Mouse (Mus musculus): ENCODE results near the gene Abcf2.

The Abcf2 gene

GRCm38 (mm10) chr5:24577183-24577929 lies at the start of gene Abcf2:
Abcf2 (minus strand) TSS chr5:24577467.
- in situ Hi-C loops (cut with MboI, MseI), result loop anchor here in 1 of 2 experiments (25.0 kb wide), 1 partner anchor 1165 kb away; no protein-coding TSS in a partner anchor

- in situ Hi-C loops (cut with MboI, MseI), result no loop called here
These were observed 47.5 kb upstream of the Abcf2 start for GRCm38 (mm10) chr5:24624822-24625120.

GRCm38 (mm10) chr5:24623986-24624821 lies 46.9 kb upstream of the Abcf2 start, which contains the start of gene Smarcd3:
Smarcd3 (minus strand) TSS chr5:24624411.
- in situ Hi-C loops (cut with MboI, MseI), result no loop called here

- in situ Hi-C loops (cut with MboI, MseI), result no loop called here
These were observed 46.0 kb upstream of the Abcf2 start for GRCm38 (mm10) chr5:24623041-24623985.

GRCm38 (mm10) chr5:24622386-24623040 lies 45.2 kb upstream of the Abcf2 start:
- in situ Hi-C loops (cut with MboI, MseI), result no loop called here

GRCm38 (mm10) chr5:24620626-24621025 lies 43.4 kb upstream of the Abcf2 start:
- in situ Hi-C loops (cut with MboI, MseI), result no loop called here

- in situ Hi-C loops (cut with MboI, MseI), result no loop called here
These were observed 42.8 kb upstream of the Abcf2 start for GRCm38 (mm10) chr5:24620116-24620515.

- in situ Hi-C loops (cut with MboI, MseI), result no loop called here
These were observed 41.7 kb upstream of the Abcf2 start for GRCm38 (mm10) chr5:24618921-24619320.

- in situ Hi-C loops (cut with MboI, MseI), result no loop called here
These were observed 37.8 kb upstream of the Abcf2 start for GRCm38 (mm10) chr5:24615097-24615496.

GRCm38 (mm10) chr5:24612302-24612649 lies 35.0 kb upstream of the Abcf2 start:
- in situ Hi-C loops (cut with MboI, MseI), result no loop called here

- in situ Hi-C loops (cut with MboI, MseI), result no loop called here
These were observed 34.4 kb upstream of the Abcf2 start for GRCm38 (mm10) chr5:24611366-24612301.

- in situ Hi-C loops (cut with MboI, MseI), result no loop called here
These were observed 32.1 kb upstream of the Abcf2 start for GRCm38 (mm10) chr5:24609388-24609787.

- in situ Hi-C loops (cut with MboI, MseI), result no loop called here
These were observed 28.9 kb upstream of the Abcf2 start for GRCm38 (mm10) chr5:24605980-24606665.

- in situ Hi-C loops (cut with MboI, MseI), result no loop called here
These were observed 28.2 kb upstream of the Abcf2 start for GRCm38 (mm10) chr5:24605321-24605979.

GRCm38 (mm10) chr5:24604656-24605100 lies 27.4 kb upstream of the Abcf2 start:
- in situ Hi-C loops (cut with MboI, MseI), result no loop called here

- in situ Hi-C loops (cut with MboI, MseI), result no loop called here
These were observed 26.9 kb upstream of the Abcf2 start for GRCm38 (mm10) chr5:24604080-24604655.

GRCm38 (mm10) chr5:24603431-24604010 lies 26.3 kb upstream of the Abcf2 start:
- in situ Hi-C loops (cut with MboI, MseI), result no loop called here

- in situ Hi-C loops (cut with MboI, MseI), result no loop called here
These were observed 25.6 kb upstream of the Abcf2 start for GRCm38 (mm10) chr5:24602751-24603343.
